Mouse (Mus musculus) adrenal gland, postnatal 10 days (tissue): Measurements from ENCODE around the gene Vamp2. TPM values are rescaled to one million over a fixed set of nuclear protein-coding genes. Genes with fewer than 3 reads are reported as not detected.

Experiments used
- DNase-seq: peaks from one replicate; pipeline ENCODE4 v3.0.0; 2021; ENCODE audit warnings: mixed read lengths
- total RNA-seq, 2 experiments: library from RNA; stranded (reverse); gene quantifications; 2 replicates each; pipeline ENCODE4 v1.2.3; 2021

The Vamp2 gene
- total RNA-seq, 2 experiments from 2014 or later: 104 to 143 TPM

DNA sequence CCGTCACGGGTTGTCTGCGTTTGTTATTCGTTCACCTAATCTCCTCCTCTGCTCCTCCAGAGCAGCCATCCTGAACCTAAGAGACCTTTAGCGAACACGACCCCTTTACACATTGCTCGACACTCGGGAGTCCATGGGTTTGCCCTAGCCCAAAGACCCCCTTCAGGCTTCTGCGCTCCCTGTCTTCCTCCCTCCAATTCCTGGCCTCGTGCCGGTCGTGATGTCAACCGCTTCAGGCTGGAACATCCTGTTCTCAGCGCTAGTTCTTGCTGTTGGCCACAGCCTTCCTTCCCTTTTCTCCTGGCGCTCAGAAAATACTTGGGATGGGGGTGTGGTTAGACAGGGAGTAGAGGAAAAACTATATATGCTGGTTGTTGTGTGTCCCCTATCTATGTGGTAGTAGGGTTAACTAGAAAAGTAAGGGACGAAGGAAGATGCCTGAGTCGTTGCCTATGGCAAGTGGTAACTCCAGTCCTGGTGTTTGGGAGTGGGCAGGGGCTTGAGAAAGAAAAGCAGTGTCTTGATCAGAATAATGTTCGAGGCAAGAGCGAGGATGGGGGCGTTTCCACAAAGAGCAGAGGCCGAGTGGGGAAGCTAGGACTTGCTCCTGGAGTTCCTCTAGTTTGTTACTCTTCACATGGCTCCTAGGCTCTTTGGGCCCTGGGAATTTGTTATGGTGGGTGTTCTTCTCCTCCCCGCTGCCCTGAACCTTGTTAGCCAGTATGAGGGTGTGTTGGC is 11.1 kb downstream of the Vamp2 start:
- DNase-seq: peak; percentile 85

DNA sequence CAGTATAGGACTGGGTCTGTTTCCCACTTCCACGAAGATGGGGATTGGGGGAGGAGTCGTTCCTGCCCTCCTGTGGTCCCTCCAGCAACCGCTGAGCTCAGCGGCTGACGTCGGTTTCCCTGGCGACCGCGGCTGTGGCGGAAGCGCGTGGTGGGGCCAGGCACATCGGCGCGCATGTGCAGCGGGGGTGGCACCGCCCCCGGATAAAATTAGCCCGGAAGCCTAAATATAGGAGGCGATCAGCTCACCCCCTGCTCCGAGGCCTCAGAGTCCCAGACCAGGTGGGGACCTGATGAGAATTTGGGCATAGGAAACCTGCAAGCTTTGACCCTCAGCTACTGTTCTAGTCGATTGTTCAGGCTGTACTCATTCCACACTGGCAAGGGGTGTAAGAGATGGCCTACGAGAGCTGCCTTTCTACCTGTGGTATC is 11.6 kb downstream of the Vamp2 start:
- DNase-seq: peak; percentile 97

GRCm38 (mm10) chr11:69100639-69101360 is 12.5 kb downstream of the Vamp2 start:
- DNase-seq: no peak

GRCm38 (mm10) chr11:69101604-69102402 is 13.5 kb downstream of the Vamp2 start:
- DNase-seq: no peak

DNA sequence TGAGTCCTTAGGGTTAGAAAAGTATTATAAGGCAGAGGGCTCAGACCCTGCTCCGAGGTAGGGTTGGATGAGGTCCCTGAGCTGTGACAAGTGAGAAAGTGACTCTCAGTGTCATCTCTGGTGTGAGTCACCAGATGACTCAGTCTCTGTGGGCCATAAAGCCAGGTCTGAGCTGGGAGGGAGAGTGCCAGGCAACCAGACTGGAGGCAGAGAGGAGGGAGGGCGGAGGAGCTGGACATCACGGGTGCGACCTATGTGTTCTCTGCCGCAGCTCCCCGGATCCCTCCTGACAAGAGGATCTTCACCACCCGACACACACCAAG is 14.1 kb downstream of the Vamp2 start:
- DNase-seq: peak; percentile 70

DNA sequence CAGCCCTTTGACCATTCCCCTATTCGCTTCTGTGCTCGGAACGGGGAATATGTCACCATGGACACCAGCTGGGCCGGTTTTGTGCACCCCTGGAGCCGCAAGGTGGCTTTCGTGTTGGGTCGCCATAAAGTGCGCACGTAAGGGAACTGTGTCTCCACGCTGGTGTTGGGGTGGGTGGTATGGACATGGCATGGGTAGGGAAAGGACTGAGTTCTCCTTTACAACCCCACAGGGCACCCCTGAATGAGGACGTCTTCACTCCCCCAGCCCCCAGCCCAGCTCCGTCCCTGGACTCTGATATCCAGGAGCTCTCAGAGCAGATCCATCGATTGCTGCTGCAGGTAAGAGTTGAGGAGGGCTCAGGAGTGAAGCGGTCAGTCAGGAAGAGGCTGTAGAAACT is 14.8 kb downstream of the Vamp2 start:
- no peak for DNase-seq

DNA sequence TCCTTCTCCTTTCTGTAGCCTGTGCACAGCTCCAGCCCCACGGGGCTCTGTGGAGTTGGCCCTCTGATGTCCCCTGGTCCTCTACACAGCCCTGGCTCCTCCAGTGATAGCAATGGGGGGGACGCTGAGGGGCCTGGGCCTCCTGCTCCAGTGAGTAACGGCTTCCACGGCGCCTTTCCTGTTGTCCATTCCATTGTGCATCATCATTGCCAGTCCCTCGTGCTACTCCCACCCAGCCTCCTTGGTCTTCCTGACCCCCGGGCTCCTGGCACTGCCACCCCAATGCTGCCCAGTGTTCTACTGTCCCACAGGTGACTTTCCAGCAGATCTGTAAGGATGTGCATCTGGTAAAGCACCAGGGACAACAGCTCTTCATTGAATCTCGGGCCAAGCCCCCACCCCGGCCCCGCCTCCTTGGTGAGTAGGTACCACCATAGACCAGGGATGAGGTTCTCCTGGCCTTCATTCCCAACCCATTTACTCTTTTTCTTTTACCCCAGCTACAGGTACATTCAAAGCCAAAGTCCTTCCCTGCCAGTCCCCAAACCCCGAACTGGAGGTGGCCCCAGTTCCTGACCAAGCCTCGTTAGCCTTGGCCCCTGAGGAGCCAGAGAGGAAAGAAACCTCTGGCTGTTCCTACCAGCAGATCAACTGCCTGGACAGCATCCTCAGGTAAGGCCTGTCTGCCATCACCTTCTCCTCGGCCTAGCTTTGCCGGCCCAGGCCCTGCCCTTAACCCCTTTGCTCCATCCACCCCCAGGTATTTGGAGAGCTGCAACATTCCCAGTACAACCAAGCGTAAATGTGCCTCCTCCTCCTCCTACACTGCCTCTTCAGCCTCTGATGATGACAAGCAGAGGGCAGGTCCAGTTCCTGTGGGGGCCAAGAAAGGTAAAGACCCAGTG is 15.5 kb downstream of the Vamp2 start:
- DNase-seq: no peak

- peak; percentile 2 for DNase-seq
Observed at GRCm38 (mm10) chr11:69104487-69104886, 16.2 kb downstream of the Vamp2 start.

GRCm38 (mm10) chr11:69105227-69105626 is 16.9 kb downstream of the Vamp2 start:
- DNase-seq: no peak

DNA sequence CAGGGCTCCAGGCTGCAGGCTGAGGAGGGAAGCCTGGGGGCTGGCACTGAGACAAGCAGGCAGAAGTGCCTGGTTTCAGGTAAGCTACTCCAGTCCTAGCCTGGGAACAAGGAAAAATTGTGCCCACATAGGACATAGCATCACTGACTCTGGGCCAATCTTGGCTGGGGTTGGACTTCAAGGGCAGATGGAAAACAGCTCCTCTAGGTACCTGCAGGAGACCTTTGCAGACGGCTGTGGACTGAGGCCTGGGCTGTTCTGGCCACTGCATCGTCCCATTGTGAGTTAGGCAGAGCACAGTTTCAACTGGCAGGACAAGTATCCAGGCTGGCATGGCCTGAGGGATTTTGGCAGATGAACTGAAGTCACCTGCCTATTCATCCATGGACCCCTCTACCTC is 17.5 kb downstream of the Vamp2 start:
- no peak for DNase-seq

- DNase-seq: no peak
Observed at GRCm38 (mm10) chr11:69106299-69106698, 18.0 kb downstream of the Vamp2 start.

- DNase-seq: no peak
Observed at GRCm38 (mm10) chr11:69106842-69107241, 18.6 kb downstream of the Vamp2 start.

DNA sequence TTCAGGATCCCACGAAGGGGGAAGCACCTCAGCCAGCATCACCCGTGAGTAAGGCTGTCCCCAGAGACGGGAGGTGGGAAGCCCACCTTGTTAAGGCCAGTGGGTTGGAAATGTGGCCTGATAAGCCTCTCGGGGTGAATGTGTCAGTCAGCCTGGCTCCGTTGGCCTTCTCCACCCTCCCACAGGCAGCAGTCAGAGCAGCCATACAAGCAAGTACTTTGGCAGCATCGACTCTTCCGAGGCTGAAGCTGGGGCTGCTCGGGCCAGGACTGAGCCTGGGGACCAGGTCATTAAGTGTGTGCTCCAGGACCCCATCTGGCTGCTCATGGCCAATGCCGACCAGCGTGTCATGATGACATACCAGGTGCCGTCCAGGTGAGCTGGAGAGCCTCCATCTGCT is 19.4 kb downstream of the Vamp2 start:
- no peak for DNase-seq

GRCm38 (mm10) chr11:69108223-69108622 is 19.9 kb downstream of the Vamp2 start:
- DNase-seq: no peak

DNA sequence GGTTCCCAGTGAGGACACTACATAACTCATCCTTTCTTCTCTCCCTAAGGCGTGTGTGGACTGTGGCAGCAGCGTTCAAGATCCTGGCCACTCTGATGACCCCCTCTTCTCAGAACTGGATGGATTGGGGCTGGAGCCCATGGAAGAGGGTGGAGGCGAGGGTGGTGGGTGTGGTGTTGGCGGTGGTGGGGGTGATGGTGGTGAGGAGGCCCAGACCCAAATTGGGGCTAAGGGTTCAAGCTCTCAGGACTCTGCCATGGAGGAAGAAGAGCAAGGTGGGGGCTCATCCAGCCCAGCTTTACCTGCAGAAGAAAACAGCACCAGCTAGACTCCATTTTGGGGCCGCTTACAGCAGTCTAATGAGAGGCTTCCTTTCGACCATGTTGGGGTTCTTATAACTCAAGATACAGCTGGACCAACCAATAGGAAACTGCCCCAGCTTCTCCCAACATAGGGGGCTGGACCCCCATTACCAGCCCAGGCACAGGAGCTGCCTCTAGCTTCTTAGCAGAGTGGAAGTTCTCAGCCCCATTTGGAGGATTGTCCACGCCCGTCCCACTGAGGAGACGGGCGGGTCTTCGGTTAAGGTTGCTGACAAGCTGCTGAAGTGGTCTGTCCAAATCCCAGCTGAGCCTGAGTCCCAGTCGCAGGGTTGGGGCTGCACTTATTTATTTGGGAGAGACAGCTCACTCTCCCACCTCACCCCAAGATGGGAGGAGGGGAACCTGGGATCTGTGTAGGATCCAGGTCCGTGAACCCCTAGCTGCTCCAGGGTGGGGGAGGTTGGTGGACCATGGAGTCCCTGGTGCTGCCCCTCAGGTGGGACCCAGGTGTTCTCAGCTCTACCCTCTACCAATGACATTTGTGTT is 21.0 kb downstream of the Vamp2 start:
- no peak for DNase-seq

- peak; percentile 97 for DNase-seq
Observed at GRCm38 (mm10) chr11:69110319-69111046, 22.2 kb downstream of the Vamp2 start.

DNA sequence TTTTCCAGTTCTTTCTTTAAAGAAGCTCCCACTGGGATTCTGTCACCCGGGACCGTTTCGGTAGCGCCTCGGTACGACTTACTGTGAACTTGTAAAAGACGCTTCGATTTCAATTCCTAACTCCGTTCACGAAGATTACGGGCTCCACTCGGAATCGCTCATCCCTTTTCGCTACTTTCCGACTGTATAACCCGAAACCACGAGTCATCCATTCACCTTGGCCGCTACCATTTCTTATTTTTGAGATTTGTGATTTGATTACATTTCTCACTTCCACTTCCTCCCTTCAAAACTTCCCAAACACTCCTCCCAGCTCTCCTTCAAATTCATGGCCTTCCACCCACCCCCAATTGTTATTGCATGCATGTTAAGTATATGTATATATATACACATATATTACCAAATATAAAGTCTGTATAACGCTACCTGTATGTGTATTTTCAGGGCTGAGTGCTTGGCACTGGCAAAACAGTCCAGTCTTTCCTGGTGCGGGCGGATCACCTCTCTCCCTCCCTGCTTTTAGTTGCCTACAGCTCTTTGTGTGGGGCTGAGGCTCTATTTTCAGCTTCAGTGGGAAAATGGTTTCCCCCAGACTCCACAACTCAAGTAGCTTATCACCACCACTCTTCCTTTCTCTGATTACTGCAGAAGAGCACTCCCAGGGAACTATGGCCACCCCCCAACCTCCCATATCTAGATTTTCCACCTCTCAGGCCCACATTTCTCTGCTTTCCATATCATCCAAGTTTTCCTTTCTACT is 22.9 kb downstream of the Vamp2 start:
- DNase-seq: no peak

GRCm38 (mm10) chr11:69111865-69112264 is 23.6 kb downstream of the Vamp2 start:
- DNase-seq: no peak

GRCm38 (mm10) chr11:69114018-69114417 is 25.7 kb downstream of the Vamp2 start:
- no peak for DNase-seq

GRCm38 (mm10) chr11:69114621-69115020 is 26.3 kb downstream of the Vamp2 start:
- no peak for DNase-seq
